Mouse (Mus musculus) embryo, embryonic 11 days (tissue): ENCODE measurements at regions not wholly inside any gene's neighbourhood (a gene's known extent, or its start where the extent isn't known, plus 50 kb on each side); places are given as distances from the start of the nearest gene placed in this dataset.
A peak's percentile ranks its signal among the peaks of the same experiment; 100 is the strongest.

Experiments used
- DNase-seq: peaks from one replicate; pipeline ENCODE4 v3.0.0-alpha.2; 2015

GRCm38 (mm10) chr1:40907813-40908212 is 102.4 kb downstream of the Tmem182 start:
- DNase-seq, result no peak

DNA sequence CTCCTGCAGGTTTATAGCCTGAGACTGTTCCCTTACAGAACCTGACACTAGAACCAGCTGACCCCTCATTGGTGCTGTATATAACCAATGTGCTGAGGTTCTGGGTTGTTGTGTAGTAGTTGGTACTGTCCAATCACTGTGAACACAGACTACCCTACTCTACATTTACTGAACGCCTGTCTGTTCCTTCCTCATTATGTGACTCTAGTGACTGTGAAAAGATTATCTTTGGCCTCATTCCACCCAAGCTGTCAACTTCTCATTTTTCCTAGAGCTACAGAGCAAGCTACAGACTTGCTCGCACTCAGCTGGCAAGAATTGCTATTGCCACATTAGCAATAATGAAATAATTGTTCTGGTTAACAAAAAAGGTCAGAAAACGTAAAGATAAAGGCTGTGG is 108.2 kb downstream of the Tmem182 start:
- DNase-seq, result no peak

- DNase-seq, result no peak
Measured at GRCm38 (mm10) chr1:40924271-40924670, 118.9 kb downstream of the Tmem182 start.

DNA sequence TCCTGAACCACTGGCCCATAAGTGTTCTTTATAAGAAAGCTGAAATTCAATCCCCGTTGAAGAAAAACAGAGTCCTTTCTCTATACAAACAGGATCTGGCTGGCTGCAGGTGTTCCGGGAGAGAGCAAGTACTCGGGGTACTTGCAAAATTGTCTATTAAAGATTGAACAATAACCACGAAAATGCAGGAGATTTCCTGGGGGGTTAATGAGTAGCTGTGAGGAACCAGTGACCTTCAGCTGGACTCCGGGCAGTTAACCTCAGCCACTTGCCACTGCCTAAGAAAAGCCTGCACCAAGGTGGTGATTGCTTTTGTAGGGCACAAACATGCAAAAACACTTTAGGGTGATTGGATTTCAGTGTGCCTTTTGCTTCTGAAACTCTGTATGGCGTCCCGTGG is 119.4 kb downstream of the Tmem182 start:
- peak; percentile 14 for DNase-seq

GRCm38 (mm10) chr1:40931374-40931773 is 126.0 kb downstream of the Tmem182 start:
- DNase-seq, result no peak

DNA sequence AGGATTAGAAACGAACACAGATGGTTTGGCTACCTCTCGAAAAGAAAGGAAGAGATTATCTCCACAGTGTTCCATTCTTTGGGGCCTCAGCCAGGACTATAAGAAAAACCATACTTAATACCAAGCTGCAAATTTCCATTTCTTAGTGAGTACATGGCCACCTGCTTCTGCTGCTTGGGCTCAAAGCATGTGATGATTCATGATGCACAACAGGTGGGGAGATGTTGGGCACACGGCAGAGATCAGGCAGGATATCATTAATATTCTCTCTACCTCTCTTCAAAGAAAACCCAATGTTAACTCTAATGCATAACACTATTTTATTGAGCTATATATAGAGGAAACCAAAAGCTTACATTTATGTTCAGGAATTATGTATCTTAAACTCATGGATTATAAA is 131.3 kb downstream of the Tmem182 start:
- DNase-seq, result no peak

- DNase-seq, result no peak
Measured at GRCm38 (mm10) chr1:40942751-40943150, 137.3 kb downstream of the Tmem182 start.

- DNase-seq, result no peak
Measured at GRCm38 (mm10) chr1:40943165-40943564, 137.8 kb downstream of the Tmem182 start.

- no peak for DNase-seq
Measured at GRCm38 (mm10) chr1:40950641-40951040, 145.2 kb downstream of the Tmem182 start.

- DNase-seq, result no peak
Measured at GRCm38 (mm10) chr1:40954720-40955163, 149.3 kb downstream of the Tmem182 start.

- DNase-seq, result no peak
Measured at GRCm38 (mm10) chr1:40967768-40968504, 162.5 kb downstream of the Tmem182 start.

DNA sequence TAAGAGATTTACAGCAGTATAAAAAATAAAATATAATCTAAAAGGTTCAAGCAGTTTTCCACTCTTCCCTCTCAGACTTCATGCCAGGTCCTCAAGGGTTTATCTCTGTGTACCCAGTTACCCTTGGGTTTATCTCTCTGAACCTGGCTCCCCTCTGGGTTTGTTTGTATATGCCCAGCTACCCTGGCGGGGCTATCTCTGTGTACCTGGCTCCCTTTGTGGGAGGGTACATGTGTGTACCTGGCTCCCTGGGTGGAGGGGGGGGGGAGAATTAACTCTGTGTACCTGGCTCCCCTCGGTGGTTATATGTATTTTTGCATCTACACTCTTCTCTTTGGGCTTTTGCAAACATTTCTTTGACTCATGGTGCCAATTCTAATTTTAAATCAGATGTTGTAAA is 178.4 kb downstream of the Tmem182 start:
- DNase-seq, result no peak

- no peak for DNase-seq
Measured at GRCm38 (mm10) chr1:40993327-40993726, 187.9 kb downstream of the Tmem182 start.

DNA sequence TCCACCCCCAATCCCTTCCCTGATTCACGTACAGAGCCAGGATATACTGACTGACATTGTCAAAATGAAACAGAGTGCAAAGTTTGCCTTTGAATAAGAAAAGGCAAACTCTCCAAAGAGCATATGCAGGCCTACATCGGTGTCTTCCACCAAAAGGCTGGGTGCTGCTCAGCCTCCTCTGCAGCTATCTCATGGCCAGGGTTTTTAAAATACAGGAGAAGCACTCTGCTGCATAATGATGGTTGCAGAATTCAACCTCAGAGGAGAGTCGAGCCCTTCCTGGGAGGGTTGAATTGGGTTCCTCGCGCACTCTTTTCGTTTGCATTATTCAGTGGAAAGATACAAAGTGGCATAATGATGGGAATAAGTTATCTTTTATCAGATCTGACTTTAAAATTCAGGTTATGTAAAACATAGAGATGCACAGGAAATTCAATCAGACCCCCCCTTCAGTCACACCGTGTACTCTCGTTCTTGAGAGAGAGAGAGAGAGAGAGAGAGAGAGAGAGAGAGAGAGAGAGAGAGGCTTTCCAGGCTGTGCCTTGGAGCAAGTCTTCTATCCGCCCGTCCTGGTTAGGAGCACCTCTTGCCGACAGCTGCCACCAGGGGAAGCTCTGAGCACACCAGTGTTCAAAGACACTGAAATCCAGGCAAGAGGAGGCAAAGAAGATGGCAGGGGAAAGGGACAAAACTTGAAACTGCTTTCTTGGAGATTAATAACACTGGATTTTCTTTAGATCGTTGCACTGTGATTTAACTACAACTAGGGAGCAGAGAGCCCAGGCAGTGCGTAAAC is 196.0 kb downstream of the Tmem182 start:
- DNase-seq, result peak; percentile 78

DNA sequence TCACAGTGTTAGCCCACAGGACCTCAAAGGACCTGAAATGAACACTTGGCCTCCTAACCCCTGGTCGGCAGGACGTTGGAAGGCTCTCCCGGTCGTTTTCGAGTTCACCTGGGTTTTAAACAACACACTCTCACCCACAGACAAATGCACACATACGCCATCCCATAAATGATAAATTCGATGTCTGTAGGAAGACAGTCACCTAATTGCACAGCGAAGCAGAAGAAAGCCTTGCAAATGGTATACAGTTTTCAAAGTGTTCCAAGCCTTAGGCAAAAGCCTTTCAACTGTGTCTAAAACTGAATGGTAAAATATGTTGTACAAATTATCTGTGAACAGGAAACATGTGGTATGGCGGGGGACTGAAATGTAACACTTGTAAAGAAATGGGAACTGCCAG is 196.6 kb downstream of the Tmem182 start:
- DNase-seq, result no peak

DNA sequence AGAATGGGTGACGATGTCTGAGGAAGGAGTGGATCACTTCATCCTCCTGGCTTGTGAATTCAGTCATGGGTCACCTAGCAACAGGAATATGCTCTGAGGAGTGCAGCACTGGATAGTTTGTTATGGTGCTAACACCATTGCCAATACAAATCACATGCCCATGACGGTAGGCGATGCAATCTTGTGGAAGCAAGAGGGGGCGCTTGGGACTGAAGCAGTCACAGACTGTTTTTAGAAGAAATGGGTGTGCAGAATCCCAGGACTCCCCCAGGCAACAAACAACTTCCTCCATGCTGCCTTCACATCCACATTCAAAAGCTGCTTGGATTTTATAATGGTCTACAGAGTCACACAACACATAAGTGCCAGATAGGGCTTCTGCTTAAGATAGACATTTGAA is 221.5 kb downstream of the Tmem182 start:
- no peak for DNase-seq

DNA sequence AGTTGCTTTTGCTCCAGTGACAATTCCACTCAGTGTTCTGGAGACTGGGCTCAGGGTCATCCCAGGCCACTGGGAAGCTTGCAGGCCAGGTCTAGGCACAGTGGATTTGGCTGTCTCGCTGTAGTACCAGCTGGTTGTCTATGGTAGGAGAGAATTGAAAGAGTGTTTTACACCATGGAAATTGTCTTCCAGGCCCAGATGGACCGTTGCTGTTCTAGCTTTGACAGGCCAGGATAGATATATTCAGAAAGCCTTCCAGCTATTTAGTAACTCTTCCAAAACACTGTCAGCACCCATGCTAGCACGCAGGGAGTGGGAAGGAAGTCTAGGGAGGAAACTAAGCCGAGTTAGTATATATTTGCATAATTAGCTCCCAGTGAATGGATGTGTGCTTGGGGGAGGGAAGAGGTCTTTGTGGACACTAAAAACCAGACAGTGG is 222.2 kb downstream of the Tmem182 start:
- DNase-seq, result no peak

- no peak for DNase-seq
Measured at GRCm38 (mm10) chr1:41028021-41028420, 222.6 kb downstream of the Tmem182 start.

- peak; percentile 29 for DNase-seq
Measured at GRCm38 (mm10) chr1:41035085-41035880, 229.9 kb downstream of the Tmem182 start.

DNA sequence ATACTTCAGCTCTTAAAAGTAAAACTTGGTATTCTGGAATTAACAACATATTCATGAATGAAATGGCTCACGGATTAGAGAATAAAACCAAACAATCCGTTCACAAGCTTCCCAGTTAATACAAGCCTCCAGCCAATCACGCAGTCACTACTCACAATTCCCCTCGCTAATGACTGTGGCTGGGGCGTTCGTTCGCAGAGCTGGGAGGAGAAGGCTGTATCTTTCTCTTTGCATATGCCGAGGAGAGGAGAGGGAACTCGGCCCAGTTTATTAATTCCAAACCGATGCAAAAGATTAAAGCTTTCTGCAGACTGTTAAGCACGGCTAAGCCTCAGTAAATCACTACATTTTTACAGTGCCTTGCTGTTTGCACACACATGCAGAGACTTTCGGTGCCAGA is 231.5 kb downstream of the Tmem182 start:
- DNase-seq, result no peak

DNA sequence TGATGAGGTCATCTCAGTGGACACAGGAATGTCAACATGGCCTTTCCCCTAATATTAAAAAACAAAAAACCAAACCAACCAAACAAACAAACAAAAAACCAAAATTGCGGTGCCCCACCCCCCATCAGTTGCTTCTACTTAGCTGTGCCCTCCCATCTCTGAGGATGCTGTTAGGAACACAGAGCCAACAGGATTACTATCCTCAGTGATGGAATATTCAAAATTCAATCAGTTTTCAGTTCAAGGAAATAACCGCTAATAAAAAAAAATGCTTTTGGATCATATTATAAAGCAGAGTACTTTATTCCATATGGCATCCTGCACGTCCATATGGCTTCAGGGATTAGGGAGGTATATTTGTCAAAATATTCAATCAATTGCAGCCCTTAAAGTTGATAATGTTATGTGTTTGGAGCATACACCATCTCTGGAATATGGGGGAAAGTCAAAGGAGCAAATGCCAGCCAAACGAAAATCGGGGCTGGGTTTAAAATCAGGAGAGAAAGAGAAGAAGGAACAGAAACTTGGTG is 249.1 kb downstream of the Tmem182 start:
- DNase-seq, result no peak

- no peak for DNase-seq
Measured at GRCm38 (mm10) chr1:41055761-41056160, 250.4 kb downstream of the Tmem182 start.

GRCm38 (mm10) chr1:41065130-41065529 is 259.7 kb downstream of the Tmem182 start:
- no peak for DNase-seq
